Mouse (Mus musculus) C2C12 (cell line): ENCODE measurements around the gene Wdr11.

ENCODE experiments used
- CEBPB ChIP-seq: IDR thresholded peaks from one replicate; pipeline ENCODE4 v1.6.1; 2011; ENCODE audit warnings: low read depth, mild to moderate bottlenecking, control low read depth, moderate library complexity
- CTCF ChIP-seq: IDR thresholded peaks from one replicate; pipeline ENCODE4 v1.5.1; 2011; ENCODE audit not compliant: control insufficient read depth, insufficient read depth, insufficient read length
- FOSL1 ChIP-seq: IDR thresholded peaks from one replicate; pipeline ENCODE4 v1.8.0; 2011; ENCODE audit warnings: mild to moderate bottlenecking, low read length; ENCODE audit not compliant: poor library complexity, insufficient read depth, severe bottlenecking
- MAX ChIP-seq: IDR thresholded peaks from one replicate; pipeline ENCODE4 v1.6.1; 2011; ENCODE audit warnings: mild to moderate bottlenecking, control low read depth
- MYOD1 ChIP-seq: IDR thresholded peaks from one replicate; pipeline ENCODE4 v1.6.1; 2011; ENCODE audit warnings: low read depth; ENCODE audit not compliant: control insufficient read depth, insufficient read length
- MYOG ChIP-seq: IDR thresholded peaks from one replicate; pipeline ENCODE4 v1.6.1; 2011; ENCODE audit not compliant: control insufficient read depth, insufficient read length; ENCODE audit errors: extremely low read depth

GRCm38 (mm10) chr7:129655604-129656226, 64.1 kb downstream of the Wdr11 start:
- TF ChIP-seq CTCF (no peak), MYOD1 (no peak), MAX (no peak), MYOG (no peak), FOSL1 (no peak), CEBPB (no peak)
